Mouse (Mus musculus) brain, embryonic 14.5 days (tissue): Measurements from ENCODE around the gene Omt2b.
"Not testable (repeated sequence)": the region's sequence is repeated elsewhere in the genome, so short reads cannot be mapped to it uniquely, and the experiment has no call there.

ENCODE experiments used
- CTCF ChIP-seq: fragments of 200-500 bp; IDR thresholded peaks from 2 replicates; pipeline ENCODE4 v1.5.1; 2012; ENCODE audit warnings: inconsistent platforms, mild to moderate bottlenecking, moderate library complexity, borderline replicate concordance; ENCODE audit not compliant: insufficient read depth, insufficient read length; ENCODE audit errors: extremely low read depth
- POLR2A ChIP-seq: fragments of 200-500 bp; IDR thresholded peaks from 2 replicates; pipeline ENCODE4 v1.6.1; 2012; ENCODE audit warnings: mild to moderate bottlenecking, inconsistent platforms, borderline replicate concordance; ENCODE audit not compliant: poor library complexity, insufficient read depth, insufficient read length, severe bottlenecking; ENCODE audit errors: extremely low read depth

GRCm38 (mm10) chr9:78337050-78337449 is 9.7 kb downstream of the Omt2b start:
- not testable (repeated sequence) for TF ChIP-seq POLR2A, CTCF
